In genomic region chr3:122209511-122209910, GRCm38 (mm10) we compare ENCODE assay signal across 23 mouse cellular contexts. TPM values are rescaled to one million over a fixed set of nuclear protein-coding genes. Genes with fewer than 3 reads are reported as not detected.
DNase-seq lines count a peak whose midpoint lies in the region; ATAC-seq and TF ChIP-seq lines count a peak whose summit lies in the region.
"Had no signal": no experiment of that assay in that cellular context is flagged by ENCODE, and none has a peak within 500 bp of the region (broad histone marks: within the 10 kb centered on the region; RNA-seq: fewer than 3 reads in every experiment).

No protein-coding gene starts in this region.

- ATAC-seq in stomach, embryonic 15.5 days (ENCODE audit: insufficient read depth, low FRiP score, low read depth), result no peak
- ATAC-seq in stomach, postnatal 0 days (ENCODE audit: low FRiP score, low TSS enrichment), result no peak
- ATAC-seq in kidney, postnatal 0 days (replicated peaks; ENCODE audit: low FRiP score, low read depth), result no peak; the same call in 1 of the 2 replicates
- ATAC-seq: forebrain, postnatal 0 days had no signal

- DNase-seq in cerebellum, adult 9-10 months, result peak; percentile 29
- DNase-seq in cerebellum, postnatal 14 days, result no peak
- DNase-seq in stomach, postnatal 0 days (ENCODE audit: low spot score), result no peak
- DNase-seq in kidney, postnatal 0 days (ENCODE audit: low spot score), result no peak
- DNase-seq in thymus, postnatal 14 days, result no peak
- DNase-seq in spleen, postnatal 36 days (ENCODE audit: low spot score in 2 of 2), result no peak
- DNase-seq: adrenal gland, adult 8-10 months; cerebellum, adult 11-12 months; cerebellum, postnatal 36 days; forebrain, postnatal 0 days; gastrocnemius, adult 2 months; layer of hippocampus, postnatal 36 days; lung, adult 2 months; lung, postnatal 14 days; thymus, postnatal 25 days had no signal

- 83% methylated on average over 11 of the region's 11 CpGs for WGBS in stomach, embryonic 15.5 days
- 90% methylated on average over 11 of the region's 11 CpGs for WGBS in stomach, postnatal 0 days
- 68% methylated on average over 11 of the region's 11 CpGs for WGBS in kidney, postnatal 0 days
- 36% methylated on average over 11 of the region's 11 CpGs for WGBS in small intestine, adult 2 months

- H3K4me3 ChIP-seq in stomach, embryonic 15.5 days (replicated peaks), result no peak overlapping the region
- no peak overlapping the region for H3K4me3 ChIP-seq in stomach, postnatal 0 days (ENCODE audit: low read depth, low read length)
- no peak overlapping the region for H3K4me3 ChIP-seq in kidney, postnatal 0 days (replicated peaks; ENCODE audit: low read depth, low read length)
- H3K4me3 ChIP-seq in small intestine, adult 2 months (ENCODE audit: low read depth, low read length), result no peak overlapping the region
- H3K4me3 ChIP-seq: embryonic facial prominence, embryonic 10.5 days; forebrain, embryonic 10.5 days; gastrocnemius, adult 2 months; hindbrain, embryonic 15.5 days; limb, embryonic 13.5 days; midbrain, embryonic 12.5 days had no signal

- H3K36me3 ChIP-seq in stomach, embryonic 15.5 days, result no peaks in the 10 kb centered on the region
- no peaks in the 10 kb centered on the region for H3K36me3 ChIP-seq in stomach, postnatal 0 days (ENCODE audit: control insufficient read depth, insufficient read depth, low read length)
- no peaks in the 10 kb centered on the region for H3K36me3 ChIP-seq in kidney, postnatal 0 days (ENCODE audit: insufficient read depth, low read length)
- no peaks in the 10 kb centered on the region for H3K36me3 ChIP-seq in small intestine, adult 2 months (ENCODE audit: control insufficient read depth, insufficient read depth, low read length)
- H3K36me3 ChIP-seq: embryonic facial prominence, embryonic 10.5 days; forebrain, embryonic 10.5 days; hindbrain, embryonic 15.5 days; limb, embryonic 13.5 days; midbrain, embryonic 12.5 days had no signal

- TF ChIP-seq POLR2A in small intestine, adult 2 months (IDR thresholded peaks at IDR 0.05; ENCODE audit: low read depth, low read length), result no peak

- no peak overlapping the region for H3K4me2 ChIP-seq in stomach, embryonic 15.5 days
- H3K4me2 ChIP-seq in stomach, postnatal 0 days (replicated peaks; ENCODE audit: low read depth), result no peak overlapping the region
- H3K4me2 ChIP-seq in kidney, postnatal 0 days (ENCODE audit: low read length), result no peak overlapping the region
- H3K4me2 ChIP-seq: heart, embryonic 11.5 days; hindbrain, embryonic 15.5 days; limb, embryonic 13.5 days; midbrain, embryonic 12.5 days had no signal

- no peaks in the 10 kb centered on the region for H3K27me3 ChIP-seq in stomach, embryonic 15.5 days (replicated peaks)
- no peaks in the 10 kb centered on the region for H3K27me3 ChIP-seq in stomach, postnatal 0 days (ENCODE audit: control insufficient read depth, insufficient read depth, low read length)
- no peaks in the 10 kb centered on the region for H3K27me3 ChIP-seq in kidney, postnatal 0 days (ENCODE audit: insufficient read depth, low read length)
- no peaks in the 10 kb centered on the region for H3K27me3 ChIP-seq in small intestine, adult 2 months (ENCODE audit: control insufficient read depth, insufficient read depth, low read length)
- H3K27me3 ChIP-seq: hindbrain, embryonic 15.5 days; limb, embryonic 13.5 days; midbrain, embryonic 12.5 days had no signal

- TF ChIP-seq EP300 in stomach, postnatal 0 days (optimal IDR thresholded peaks at IDR 0.05), result no peak

- no peaks in the 10 kb centered on the region for H3K9me3 ChIP-seq in stomach, embryonic 15.5 days
- no peaks in the 10 kb centered on the region for H3K9me3 ChIP-seq in stomach, postnatal 0 days (ENCODE audit: control insufficient read depth, low read length)
- H3K9me3 ChIP-seq in kidney, postnatal 0 days (replicated peaks; ENCODE audit: low read length), result no peaks in the 10 kb centered on the region
- H3K9me3 ChIP-seq: embryonic facial prominence, embryonic 10.5 days; forebrain, embryonic 10.5 days; hindbrain, embryonic 15.5 days; limb, embryonic 13.5 days; midbrain, embryonic 12.5 days had no signal

- no peak for TF ChIP-seq CTCF in stomach, postnatal 0 days (IDR thresholded peaks at IDR 0.05; ENCODE audit: low read depth)
- no peak for TF ChIP-seq CTCF in kidney, postnatal 0 days (IDR thresholded peaks at IDR 0.05; ENCODE audit: low read depth)
- TF ChIP-seq CTCF in small intestine, adult 2 months (IDR thresholded peaks at IDR 0.05; ENCODE audit: extremely low read depth, insufficient read length, insufficient replicate concordance, low read depth, low read length), result no peak

- 0 out of 2 replicates have a peak overlapping the region, but pooled peaks have one; percentile 6 for H3K27ac ChIP-seq in stomach, embryonic 15.5 days
- no peak overlapping the region for H3K27ac ChIP-seq in stomach, postnatal 0 days (replicated peaks)
- H3K27ac ChIP-seq in kidney, postnatal 0 days, result peak overlapping the region; percentile 48
- peak overlapping the region; percentile 85 for H3K27ac ChIP-seq in small intestine, adult 2 months (ENCODE audit: insufficient read depth, low read depth, low read length)
- H3K27ac ChIP-seq: embryonic facial prominence, embryonic 10.5 days; forebrain, embryonic 10.5 days; gastrocnemius, adult 2 months; hindbrain, embryonic 15.5 days; limb, embryonic 13.5 days; midbrain, embryonic 12.5 days had no signal

- no peak overlapping the region for H3K9ac ChIP-seq in stomach, embryonic 15.5 days
- no peak overlapping the region for H3K9ac ChIP-seq in stomach, postnatal 0 days (ENCODE audit: low read length)
- no peak overlapping the region for H3K9ac ChIP-seq in kidney, postnatal 0 days (ENCODE audit: low read depth, low read length)
- H3K9ac ChIP-seq: forebrain, postnatal 0 days; hindbrain, embryonic 15.5 days; limb, embryonic 13.5 days; midbrain, embryonic 12.5 days had no signal

- H3K4me1 ChIP-seq in stomach, embryonic 15.5 days, result no peaks in the 10 kb centered on the region
- H3K4me1 ChIP-seq in stomach, postnatal 0 days (replicated peaks; ENCODE audit: control insufficient read depth, insufficient read depth), result peaks cover 3% of the 10 kb centered on the region
- H3K4me1 ChIP-seq in kidney, postnatal 0 days (replicated peaks; ENCODE audit: insufficient read depth, low read length), result 0 out of 2 replicates have a peak, but pooled peaks cover 4% of the 10 kb centered on the region
- H3K4me1 ChIP-seq in small intestine, adult 2 months (ENCODE audit: control insufficient read depth, insufficient read depth, insufficient read length, low read length), result peaks cover 22% of the 10 kb centered on the region
- H3K4me1 ChIP-seq: embryonic facial prominence, embryonic 10.5 days; hindbrain, embryonic 15.5 days; limb, embryonic 13.5 days; midbrain, embryonic 12.5 days had no signal

RNA-seq across cellular contexts. Expression of gene Gclm, which starts 35.8 kb away (rescaled TPM):
- polyA plus RNA-seq in stomach, embryonic 15.5 days (2015; fragmentation: Nextera tagmentation; extraction: Ambion mirVana), result 82.8 and 119 TPM in 2 replicates
- polyA plus RNA-seq in stomach, postnatal 0 days (2015; fragmentation: Nextera tagmentation; extraction: Ambion mirVana), result 148 and 155 TPM in 2 replicates
- 238 and 242 TPM in 2 replicates for polyA plus RNA-seq in kidney, postnatal 0 days (2015; fragmentation: Nextera tagmentation; extraction: Ambion mirVana)
- 155 and 443 TPM in 2 replicates for polyA plus RNA-seq in small intestine, adult 2 months (2012; rRNA removed)
